Mouse (Mus musculus): ENCODE measurements around the gene Casq2. TPM values are rescaled to one million over a fixed set of nuclear protein-coding genes. Genes with fewer than 3 reads are reported as not detected.

Casq2 gene
- polyA plus RNA-seq, 1 experiment from 2014 or later, result 0.82 TPM

DNA sequence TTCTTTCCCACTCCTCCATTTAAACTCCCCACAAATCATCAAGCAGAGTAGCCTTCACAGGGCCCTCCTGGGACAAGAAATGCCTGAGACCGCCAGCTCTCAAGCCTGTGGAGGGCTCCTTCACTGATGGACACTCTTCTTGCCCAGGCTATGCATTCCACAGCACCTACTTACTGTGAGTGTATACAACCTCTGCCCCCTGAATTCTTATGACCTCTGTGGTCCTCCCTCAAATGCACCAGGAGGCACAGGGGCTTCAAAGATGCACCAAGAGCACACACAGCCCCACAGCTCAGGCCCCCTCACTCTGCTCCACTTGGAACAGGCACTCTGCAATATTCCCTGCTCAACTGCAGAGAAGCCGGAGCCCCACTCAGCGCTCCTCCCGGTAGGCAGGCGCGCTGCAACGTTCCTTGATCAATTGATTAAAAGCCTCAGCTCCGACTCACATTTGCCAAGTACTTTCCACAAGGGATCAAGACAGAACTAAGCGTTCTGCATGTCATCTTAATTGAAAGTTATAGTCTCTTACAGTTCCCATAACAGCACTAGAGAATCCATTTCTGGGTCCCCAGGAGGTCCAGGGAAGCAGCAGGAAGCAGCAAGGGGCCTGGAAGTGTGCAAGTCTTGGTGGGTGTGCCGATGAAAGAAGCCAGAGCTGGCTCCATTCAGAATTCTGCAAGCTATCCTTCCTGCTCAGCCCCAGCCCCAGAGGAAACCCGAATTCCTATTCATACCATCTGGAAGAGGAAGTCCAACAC, 108.3 kb downstream of the Casq2 start:
- no peaks in the 10 kb centered on the region for H3K36me3 ChIP-seq (ENCODE audit: control insufficient read depth, insufficient read depth, low read length)
- peak overlapping the region; percentile 39; the same call in 1 of the 2 replicates for H3K27ac ChIP-seq (ENCODE audit: low read length)
- peak overlapping the region; percentile 33 for H3K4me2 ChIP-seq (ENCODE audit: low read length)
- ATAC-seq, result peak; percentile 71
- H3K9ac ChIP-seq (ENCODE audit: low read depth, low read length), result peak overlapping the region; percentile 38; the same call in 1 of the 2 replicates
- peaks cover 11% of the 10 kb centered on the region for H3K27me3 ChIP-seq (ENCODE audit: control insufficient read depth, insufficient read depth, low read depth, low read length)
- peaks cover 27% of the 10 kb centered on the region for H3K4me1 ChIP-seq (ENCODE audit: control insufficient read depth, insufficient read depth, low read length)
- no peaks in the 10 kb centered on the region for H3K9me3 ChIP-seq (replicated peaks; ENCODE audit: control insufficient read depth, low read length, poor library complexity, severe bottlenecking)
- WGBS, result 3% methylated on average over 11 of the region's 11 CpGs
- no peak overlapping the region for H3K4me3 ChIP-seq (ENCODE audit: low read depth, low read length)

DNA sequence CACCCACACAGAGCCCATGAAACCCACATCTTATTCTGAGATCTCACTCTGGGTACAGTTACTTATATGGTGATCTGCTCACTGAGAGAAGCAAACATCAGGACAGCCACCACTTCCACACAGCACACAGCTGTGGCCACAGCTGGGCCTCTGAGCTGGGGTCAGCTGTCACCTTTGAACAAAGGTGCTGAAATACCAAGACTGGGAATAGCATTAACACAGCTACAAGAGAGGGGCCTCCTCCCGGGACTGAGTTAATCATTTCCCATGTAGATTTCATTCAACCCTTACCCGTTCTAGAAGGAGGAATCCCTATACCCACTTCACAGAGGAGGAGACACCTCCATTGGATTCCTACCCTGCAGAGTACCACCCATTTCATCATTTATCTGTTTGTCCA, 109.5 kb downstream of the Casq2 start:
- 31% methylated on average over 2 of the region's 2 CpGs for WGBS
- H3K27me3 ChIP-seq (ENCODE audit: control insufficient read depth, insufficient read depth, low read depth, low read length), result peaks cover 10% of the 10 kb centered on the region

More for the DNA sequence above, 109.5 kb downstream of the Casq2 start:
- Histone ChIP-seq H3K9me3 (replicated peaks; ENCODE audit: control insufficient read depth, low read length, poor library complexity, severe bottlenecking) (no peaks in the 10 kb centered on the region), H3K27ac (ENCODE audit: low read length) (no peak overlapping the region), H3K4me3 (ENCODE audit: low read depth, low read length) (no peak overlapping the region), H3K4me2 (ENCODE audit: low read length) (no peak overlapping the region), H3K4me1 (ENCODE audit: control insufficient read depth, insufficient read depth, low read length) (peaks cover 24% of the 10 kb centered on the region), H3K36me3 (ENCODE audit: control insufficient read depth, insufficient read depth, low read length) (no peaks in the 10 kb centered on the region), H3K9ac (ENCODE audit: low read depth, low read length) (no peak overlapping the region)
- ATAC-seq, result no peak

Other genes starting within 250 kb of the Casq2 start
- 0.07 and 0.09 TPM in 2 replicates for gene Mab21l3, start 237.5 kb upstream of the Casq2 start, polyA plus RNA-seq (2015; fragmentation: Nextera tagmentation; extraction: Ambion mirVana)
- 6.0 and 7.4 TPM in 2 replicates for gene Slc22a15, start 162.0 kb upstream of the Casq2 start, polyA plus RNA-seq (2015; fragmentation: Nextera tagmentation; extraction: Ambion mirVana)
- 27.2 and 49.6 TPM in 2 replicates for gene Nhlh2, start 76.3 kb upstream of the Casq2 start, polyA plus RNA-seq (2015; fragmentation: Nextera tagmentation; extraction: Ambion mirVana)
- gene Vangl1, start 118.3 kb downstream of the Casq2 start, polyA plus RNA-seq (2015; fragmentation: Nextera tagmentation; extraction: Ambion mirVana), result 8.9 and 10.3 TPM in 2 replicates

Data from midbrain, embryonic 16.5 days (tissue).